Mouse (Mus musculus): ENCODE results near the gene Mmp2. TPM values are rescaled to one million over a fixed set of nuclear protein-coding genes. Genes with fewer than 3 reads are reported as not detected.
A peak's percentile ranks its signal among the peaks of the same experiment; 100 is the strongest.
"Not testable (repeated sequence)": the region's sequence is repeated elsewhere in the genome, so short reads cannot be mapped to it uniquely, and the experiment has no call there.

Gene Mmp2
- 161 and 195 TPM in 2 replicates for polyA plus RNA-seq (2015; fragmentation: Nextera tagmentation; extraction: Ambion mirVana)

- Histone ChIP-seq H3K9ac (replicated peaks; ENCODE audit: low read depth) (no peak within 1 kb of the TSS; the same call in 1 of the 2 replicates), H3K27ac (ENCODE audit: low read length) (peak within 1 kb of the TSS; percentile 66), H3K4me2 (replicated peaks; ENCODE audit: low read depth, low read length) (peak within 1 kb of the TSS; percentile 57), H3K9me3 (ENCODE audit: low read length) (no peaks in the 10 kb centered on the region), H3K27me3 (replicated peaks; ENCODE audit: insufficient read depth, low read length) (peaks cover 8% of the 10 kb centered on the region; the same call in 1 of the 2 replicates), H3K4me1 (ENCODE audit: insufficient read depth, low read depth, low read length) (no peaks in the 10 kb centered on the region), H3K36me3 (ENCODE audit: insufficient read depth, low read length) (no peaks in the 10 kb centered on the region), H3K4me3 (ENCODE audit: low read depth, low read length) (peak within 1 kb of the TSS; percentile 39)
- peak; percentile 25; the same call in 1 of the 2 replicates for TF ChIP-seq CTCF (IDR thresholded peaks at IDR 0.05)
- no peak for TF ChIP-seq EP300 (IDR thresholded peaks at IDR 0.05)
- WGBS: 2% methylated on average over 36 of the region's 37 CpGs
- peak; percentile 82 for ATAC-seq
- peak; percentile 54 for DNase-seq (ENCODE audit: low spot score)
These were observed at the start of gene Mmp2 for GRCm38 (mm10) chr8:92827243-92828034. Mmp2 (plus strand) TSS chr8:92827291.

GRCm38 (mm10) chr8:92780976-92781375 is 46.1 kb upstream of the Mmp2 start:
- H3K4me1 ChIP-seq (ENCODE audit: insufficient read depth, low read depth, low read length): no peaks in the 10 kb centered on the region
- no peak overlapping the region for H3K4me2 ChIP-seq (replicated peaks; ENCODE audit: low read depth, low read length)
- ATAC-seq: no peak
- no peak for DNase-seq (ENCODE audit: low spot score)
- H3K27me3 ChIP-seq (replicated peaks; ENCODE audit: insufficient read depth, low read length): no peaks in the 10 kb centered on the region
- no peaks in the 10 kb centered on the region for H3K36me3 ChIP-seq (ENCODE audit: insufficient read depth, low read length)
- H3K9me3 ChIP-seq (ENCODE audit: low read length): no peaks in the 10 kb centered on the region
- TF ChIP-seq CTCF (IDR thresholded peaks at IDR 0.05) (no peak), EP300 (IDR thresholded peaks at IDR 0.05) (no peak)
- no peak overlapping the region for H3K4me3 ChIP-seq (ENCODE audit: low read depth, low read length)
- H3K9ac ChIP-seq (replicated peaks; ENCODE audit: low read depth): no peak overlapping the region
- WGBS: 30% methylated on average over 3 of the region's 3 CpGs
- H3K27ac ChIP-seq (ENCODE audit: low read length): no peak overlapping the region

- H3K4me1 ChIP-seq (ENCODE audit: insufficient read depth, low read depth, low read length): no peaks in the 10 kb centered on the region
- no peak overlapping the region for H3K27ac ChIP-seq (ENCODE audit: low read length)
- no peaks in the 10 kb centered on the region for H3K27me3 ChIP-seq (replicated peaks; ENCODE audit: insufficient read depth, low read length)
- TF ChIP-seq CTCF (IDR thresholded peaks at IDR 0.05) (no peak), EP300 (IDR thresholded peaks at IDR 0.05) (no peak)
- no peak overlapping the region for H3K9ac ChIP-seq (replicated peaks; ENCODE audit: low read depth)
- H3K4me2 ChIP-seq (replicated peaks; ENCODE audit: low read depth, low read length): no peak overlapping the region
- 65% methylated on average over 3 of the region's 3 CpGs for WGBS
- H3K9me3 ChIP-seq (ENCODE audit: low read length): no peaks in the 10 kb centered on the region
- no peak overlapping the region for H3K4me3 ChIP-seq (ENCODE audit: low read depth, low read length)
- ATAC-seq: no peak
- no peaks in the 10 kb centered on the region for H3K36me3 ChIP-seq (ENCODE audit: insufficient read depth, low read length)
- DNase-seq (ENCODE audit: low spot score): no peak
These were observed 43.0 kb upstream of the Mmp2 start for GRCm38 (mm10) chr8:92783906-92784610.

GRCm38 (mm10) chr8:92790835-92791234 is 36.3 kb upstream of the Mmp2 start:
- no peak overlapping the region for H3K27ac ChIP-seq (ENCODE audit: low read length)
- H3K36me3 ChIP-seq (ENCODE audit: insufficient read depth, low read length): no peaks in the 10 kb centered on the region
- 57% methylated on average over 2 of the region's 3 CpGs for WGBS
- H3K9ac ChIP-seq (replicated peaks; ENCODE audit: low read depth): no peak overlapping the region
- no peak overlapping the region for H3K4me3 ChIP-seq (ENCODE audit: low read depth, low read length)
- TF ChIP-seq CTCF (IDR thresholded peaks at IDR 0.05) (no peak), EP300 (IDR thresholded peaks at IDR 0.05) (no peak)
- H3K9me3 ChIP-seq (ENCODE audit: low read length): no peaks in the 10 kb centered on the region
- no peak overlapping the region for H3K4me2 ChIP-seq (replicated peaks; ENCODE audit: low read depth, low read length)
- ATAC-seq (no peak), DNase-seq (ENCODE audit: low spot score) (no peak)
- no peaks in the 10 kb centered on the region for H3K27me3 ChIP-seq (replicated peaks; ENCODE audit: insufficient read depth, low read length)
- no peaks in the 10 kb centered on the region for H3K4me1 ChIP-seq (ENCODE audit: insufficient read depth, low read depth, low read length)

GRCm38 (mm10) chr8:92791999-92792398 is 35.1 kb upstream of the Mmp2 start:
- TF ChIP-seq CTCF (IDR thresholded peaks at IDR 0.05): peak; percentile 17; the same call in 1 of the 2 replicates
- ATAC-seq: not testable (repeated sequence)

GRCm38 (mm10) chr8:92793852-92794580 is 33.1 kb upstream of the Mmp2 start:
- WGBS: 66% methylated on average over 14 of the region's 14 CpGs
- no peaks in the 10 kb centered on the region for H3K4me1 ChIP-seq (ENCODE audit: insufficient read depth, low read depth, low read length)
- TF ChIP-seq EP300 (IDR thresholded peaks at IDR 0.05) (no peak), CTCF (IDR thresholded peaks at IDR 0.05) (no peak)
- ATAC-seq: no peak
- no peaks in the 10 kb centered on the region for H3K9me3 ChIP-seq (ENCODE audit: low read length)
- H3K27ac ChIP-seq (ENCODE audit: low read length): no peak overlapping the region
- no peak overlapping the region for H3K9ac ChIP-seq (replicated peaks; ENCODE audit: low read depth)
- DNase-seq (ENCODE audit: low spot score): no peak
- no peak overlapping the region for H3K4me2 ChIP-seq (replicated peaks; ENCODE audit: low read depth, low read length)
- no peaks in the 10 kb centered on the region for H3K27me3 ChIP-seq (replicated peaks; ENCODE audit: insufficient read depth, low read length)
- H3K4me3 ChIP-seq (ENCODE audit: low read depth, low read length): no peak overlapping the region
- no peaks in the 10 kb centered on the region for H3K36me3 ChIP-seq (ENCODE audit: insufficient read depth, low read length)

More at GRCm38 (mm10) chr8:92791999-92792398, 35.1 kb upstream of the Mmp2 start:
- H3K36me3 ChIP-seq (ENCODE audit: insufficient read depth, low read length); H3K9ac ChIP-seq (replicated peaks; ENCODE audit: low read depth); H3K27ac ChIP-seq (ENCODE audit: low read length); H3K4me1 ChIP-seq (ENCODE audit: insufficient read depth, low read depth, low read length); H3K9me3 ChIP-seq (ENCODE audit: low read length); DNase-seq (ENCODE audit: low spot score); H3K4me3 ChIP-seq (ENCODE audit: low read depth, low read length); H3K27me3 ChIP-seq (replicated peaks; ENCODE audit: insufficient read depth, low read length); H3K4me2 ChIP-seq (replicated peaks; ENCODE audit: low read depth, low read length): not testable (repeated sequence)
- WGBS: 82% methylated on average over 2 of the region's 2 CpGs
